Mouse (Mus musculus): ENCODE data around the gene Mdp1.

- no peak for TF ChIP-seq CTCF (IDR thresholded peaks at IDR 0.05; ENCODE audit: low read depth, low read length)
- TF ChIP-seq GATA1 (IDR thresholded peaks at IDR 0.05; ENCODE audit: borderline replicate concordance, low read length): no peak
- TF ChIP-seq POLR2AphosphoS5 (IDR thresholded peaks at IDR 0.05; ENCODE audit: insufficient replicate concordance, low read depth, low read length): no peak
- no peak for TF ChIP-seq TAL1 (conservative IDR thresholded peaks at IDR 0.05; ENCODE audit: low read depth, low read length)
- TF ChIP-seq GATA2 (IDR thresholded peaks at IDR 0.05; ENCODE audit: borderline replicate concordance, low read depth, low read length): no peak
Measured at GRCm38 (mm10) chr14:55682118-55682493, 21.8 kb upstream of the Mdp1 start.
